Mouse (Mus musculus) bone marrow, adult 2 months (tissue): ENCODE results near the gene Robo2.

Source experiments
- CTCF ChIP-seq: fragments of 200-500 bp; IDR thresholded peaks from 2 replicates; pipeline ENCODE4 v1.5.1; 2011; ENCODE audit warnings: low read length, control low read depth; ENCODE audit not compliant: control insufficient read depth, insufficient read depth
- POLR2A ChIP-seq: fragments of 200-500 bp; IDR thresholded peaks from 2 replicates; pipeline ENCODE4 v1.6.1; 2011; ENCODE audit warnings: low read depth, mild to moderate bottlenecking, control low read depth, low read length, borderline replicate concordance; ENCODE audit not compliant: control insufficient read depth

DNA sequence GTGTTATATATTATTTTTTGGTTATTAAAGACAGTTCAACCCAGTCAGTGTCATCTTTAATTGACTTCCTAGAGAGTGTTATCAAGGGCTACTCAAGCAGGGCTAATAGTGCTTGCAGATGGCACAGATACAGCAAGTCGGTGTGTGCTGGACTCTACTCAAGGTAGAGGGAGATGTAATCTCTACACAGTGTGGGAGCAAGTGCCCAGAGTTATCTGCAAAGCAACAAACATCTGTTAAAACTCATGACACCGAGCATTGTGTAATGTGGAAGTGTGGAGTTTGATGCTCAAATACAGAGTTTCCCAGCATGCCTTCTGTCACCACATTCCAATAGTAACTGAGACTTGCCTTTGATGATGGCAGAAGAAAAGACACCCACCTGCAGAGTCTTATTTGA is 345.7 kb downstream of the Robo2 start:
- no peak for TF ChIP-seq POLR2A
- TF ChIP-seq CTCF, result no peak
